In genomic region chr13:82930010-82930409, GRCm38 (mm10) we compare ENCODE assay signal across 14 mouse cellular contexts.
"Had no signal": no experiment of that assay in that cellular context is flagged by ENCODE, and none has a peak within 500 bp of the region (broad histone marks: within the 10 kb centered on the region; RNA-seq: fewer than 3 reads in every experiment).

No protein-coding gene starts in this region.

- DNase-seq: lung, adult 18-20 months; lung, embryonic 14.5 days; lung, postnatal 10 days; lung, postnatal 4 days; midbrain, embryonic 14.5 days; retina, postnatal 1 day; right cerebral cortex, adult 18-20 months; right cerebral cortex, postnatal 25 days; right cerebral cortex, postnatal 4 days; spleen, adult 18-20 months; thymus, adult 18-20 months; thymus, postnatal 14 days; thymus, postnatal 36 days had no signal

- ATAC-seq: midbrain, embryonic 16.5 days had no signal
